Mouse (Mus musculus): Measurements from ENCODE around the gene Dok5.

Gene Dok5

GRCm38 (mm10) chr2:170795242-170795641 lies 63.6 kb downstream of the Dok5 start:
- DNase-seq (ENCODE audit: low read depth): no peak

GRCm38 (mm10) chr2:170802984-170803383 lies 71.4 kb downstream of the Dok5 start:
- no peak for DNase-seq (ENCODE audit: low read depth)

- DNase-seq (ENCODE audit: low read depth): no peak
Observed at GRCm38 (mm10) chr2:170807555-170808258, 76.1 kb downstream of the Dok5 start.

- no peak for DNase-seq (ENCODE audit: low read depth)
Observed at GRCm38 (mm10) chr2:170808259-170808789, 76.7 kb downstream of the Dok5 start.

GRCm38 (mm10) chr2:170811356-170811755 lies 79.7 kb downstream of the Dok5 start:
- DNase-seq (ENCODE audit: low read depth): no peak

GRCm38 (mm10) chr2:170816302-170816701 lies 84.7 kb downstream of the Dok5 start:
- DNase-seq (ENCODE audit: low read depth): no peak

- DNase-seq (ENCODE audit: low read depth): no peak
Observed at GRCm38 (mm10) chr2:170817112-170817703, 85.6 kb downstream of the Dok5 start.

- no peak for DNase-seq (ENCODE audit: low read depth)
Observed at GRCm38 (mm10) chr2:170826821-170827441, 95.3 kb downstream of the Dok5 start.

- DNase-seq (ENCODE audit: low read depth): no peak
Observed at GRCm38 (mm10) chr2:170828757-170829156, 97.2 kb downstream of the Dok5 start.

- no peak for DNase-seq (ENCODE audit: low read depth)
Observed at GRCm38 (mm10) chr2:170829191-170829611, 97.6 kb downstream of the Dok5 start.

- DNase-seq (ENCODE audit: low read depth): no peak
Observed at GRCm38 (mm10) chr2:170829988-170830387, 98.4 kb downstream of the Dok5 start.

- DNase-seq (ENCODE audit: low read depth): no peak
Observed at GRCm38 (mm10) chr2:170836862-170837261, 105.3 kb downstream of the Dok5 start.

GRCm38 (mm10) chr2:170837363-170837762 lies 105.8 kb downstream of the Dok5 start:
- no peak for DNase-seq (ENCODE audit: low read depth)

- no peak for DNase-seq (ENCODE audit: low read depth)
Observed at GRCm38 (mm10) chr2:170837824-170838557, 106.4 kb downstream of the Dok5 start.

GRCm38 (mm10) chr2:170841441-170841965 lies 109.9 kb downstream of the Dok5 start:
- no peak for DNase-seq (ENCODE audit: low read depth)

- DNase-seq (ENCODE audit: low read depth): no peak
Observed at GRCm38 (mm10) chr2:170845511-170845910, 113.9 kb downstream of the Dok5 start.

- DNase-seq (ENCODE audit: low read depth): no peak
Observed at GRCm38 (mm10) chr2:170850058-170850457, 118.5 kb downstream of the Dok5 start.

- DNase-seq (ENCODE audit: low read depth): no peak
Observed at GRCm38 (mm10) chr2:170852337-170852736, 120.7 kb downstream of the Dok5 start.

- no peak for DNase-seq (ENCODE audit: low read depth)
Observed at GRCm38 (mm10) chr2:170855210-170855609, 123.6 kb downstream of the Dok5 start.

GRCm38 (mm10) chr2:170856085-170856484 lies 124.5 kb downstream of the Dok5 start:
- no peak for DNase-seq (ENCODE audit: low read depth)

- DNase-seq (ENCODE audit: low read depth): no peak
Observed at GRCm38 (mm10) chr2:170857507-170857906, 125.9 kb downstream of the Dok5 start.

GRCm38 (mm10) chr2:170858640-170859039 lies 127.0 kb downstream of the Dok5 start:
- no peak for DNase-seq (ENCODE audit: low read depth)
